Mouse (Mus musculus) thymus, postnatal 10 days (tissue): Measurements from ENCODE around the gene Hpse2.

ENCODE experiments used
- DNase-seq, 2 experiments: peaks; one replicate each; pipeline ENCODE4 v3.0.0; 2021; ENCODE audit warnings: low spot score in 2 of 2

Gene Hpse2

GRCm38 (mm10) chr19:43174812-43175211 lies 213.3 kb downstream of the Hpse2 start:
- DNase-seq, result no peak

DNA sequence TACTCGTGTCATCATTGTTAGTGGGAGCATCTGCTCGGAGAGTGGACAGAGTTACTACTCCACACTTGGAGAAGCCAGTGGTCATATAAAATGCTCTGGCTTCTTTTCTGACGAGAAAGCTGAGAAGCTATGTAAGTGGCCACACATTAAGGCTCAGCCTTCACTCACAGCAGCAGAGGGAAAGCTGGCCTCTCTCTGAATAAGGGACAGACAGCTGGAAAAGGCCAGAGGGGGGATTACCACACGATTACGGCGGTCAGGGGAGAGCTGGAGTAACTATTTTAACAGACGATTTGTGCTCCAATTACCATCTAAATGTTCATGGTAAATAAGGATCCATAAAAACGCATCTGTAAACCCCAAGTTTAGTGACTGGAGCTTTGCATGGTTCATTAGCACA lies 232.1 kb downstream of the Hpse2 start:
- DNase-seq, result no peak

DNA sequence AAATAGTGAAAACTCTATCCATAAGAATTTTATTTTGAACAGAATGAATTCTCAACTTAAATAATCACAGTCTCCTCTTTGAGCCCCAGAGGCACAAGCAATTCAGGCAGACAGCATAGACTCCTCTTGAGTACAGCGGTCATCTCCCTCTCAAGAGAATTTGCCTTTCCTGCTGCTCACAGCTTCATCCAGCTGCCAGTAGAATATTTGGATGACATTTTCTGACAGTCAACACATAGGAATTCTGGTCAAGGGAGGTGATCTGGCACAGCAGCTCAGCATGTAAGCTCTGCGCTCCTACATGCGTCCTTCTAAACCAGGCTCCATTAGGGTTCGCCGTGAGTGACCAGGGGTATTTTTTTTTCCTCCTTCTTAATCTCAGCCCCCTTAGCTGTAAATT lies 232.6 kb downstream of the Hpse2 start:
- DNase-seq, result no peak

DNA sequence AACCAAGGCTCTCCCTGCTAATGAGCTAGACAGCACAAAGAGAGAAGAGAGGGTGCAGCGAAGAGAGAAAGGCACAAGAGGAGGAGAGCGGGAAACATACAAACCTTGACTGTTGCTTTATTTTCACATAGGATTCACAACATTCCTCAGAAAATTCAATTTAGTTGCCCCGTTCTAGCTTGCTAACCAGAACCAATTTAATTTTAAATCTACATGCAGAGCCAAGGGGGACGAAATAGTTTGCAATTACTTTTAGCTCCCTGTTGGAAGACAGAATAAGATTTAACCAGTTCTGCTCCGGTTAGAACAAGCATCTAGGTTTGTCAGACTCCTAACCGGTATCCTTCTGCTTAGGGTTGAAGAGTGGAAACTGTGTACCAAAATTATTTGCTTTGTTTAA lies 240.3 kb downstream of the Hpse2 start:
- DNase-seq, result no peak

GRCm38 (mm10) chr19:43146820-43147219 lies 241.3 kb downstream of the Hpse2 start:
- DNase-seq, result no peak

DNA sequence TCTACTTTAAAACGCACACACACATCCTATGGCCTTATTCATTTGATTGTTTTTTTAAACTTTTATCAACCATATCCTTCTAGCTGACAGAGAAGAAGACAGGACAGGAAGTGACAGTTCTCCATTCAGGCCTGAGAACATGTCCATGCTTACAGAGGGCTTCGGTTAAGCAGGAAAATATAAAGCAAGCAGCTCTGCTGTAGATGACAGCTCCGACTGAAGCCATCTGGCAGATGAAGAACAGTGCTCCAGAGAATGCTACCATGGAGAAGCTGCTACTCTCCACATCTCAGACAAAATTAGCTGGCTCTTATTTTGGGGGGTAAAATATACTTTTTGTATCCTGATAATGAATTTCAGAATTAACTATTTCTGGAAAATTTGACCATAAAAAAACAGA lies 246.5 kb downstream of the Hpse2 start:
- no peak for DNase-seq

DNA sequence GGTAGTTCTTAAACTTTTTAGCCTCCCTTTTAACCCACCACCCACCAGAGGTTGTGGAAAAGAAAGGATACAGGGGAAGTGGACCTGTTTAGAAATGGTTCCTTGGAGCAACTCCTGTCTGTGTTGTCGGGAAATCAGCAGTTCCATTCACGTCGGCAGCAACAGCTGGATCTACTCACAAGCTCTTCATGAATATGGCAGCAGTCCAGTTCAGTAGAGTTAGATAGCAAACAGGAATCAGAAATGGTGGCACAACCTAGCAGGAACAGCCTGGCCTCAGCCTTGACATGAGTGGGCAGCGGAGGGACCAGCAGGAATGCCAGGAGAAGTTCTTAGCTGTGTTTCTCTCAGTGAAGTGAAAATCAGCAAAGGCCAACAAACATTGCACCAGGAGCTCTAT lies 278.4 kb downstream of the Hpse2 start:
- DNase-seq, result no peak

DNA sequence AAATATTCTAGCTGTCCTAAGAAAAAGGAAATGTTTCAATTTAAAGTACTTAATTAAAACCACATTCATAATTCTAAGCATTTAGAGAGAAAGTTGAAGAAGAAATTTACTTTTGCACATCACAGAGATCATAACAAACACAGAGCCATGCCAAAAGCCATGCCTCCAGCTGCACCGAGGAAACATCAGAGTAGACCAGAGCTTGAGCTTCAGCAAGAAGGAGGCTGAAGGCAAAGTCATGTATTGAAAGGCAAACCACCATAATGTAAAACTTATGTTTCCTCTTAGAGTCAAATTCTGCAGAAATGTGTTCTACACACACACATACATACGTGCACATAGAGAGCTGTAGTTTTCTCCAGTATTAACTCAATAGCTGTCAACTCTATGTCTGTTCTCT lies 291.2 kb downstream of the Hpse2 start:
- DNase-seq, result no peak

DNA sequence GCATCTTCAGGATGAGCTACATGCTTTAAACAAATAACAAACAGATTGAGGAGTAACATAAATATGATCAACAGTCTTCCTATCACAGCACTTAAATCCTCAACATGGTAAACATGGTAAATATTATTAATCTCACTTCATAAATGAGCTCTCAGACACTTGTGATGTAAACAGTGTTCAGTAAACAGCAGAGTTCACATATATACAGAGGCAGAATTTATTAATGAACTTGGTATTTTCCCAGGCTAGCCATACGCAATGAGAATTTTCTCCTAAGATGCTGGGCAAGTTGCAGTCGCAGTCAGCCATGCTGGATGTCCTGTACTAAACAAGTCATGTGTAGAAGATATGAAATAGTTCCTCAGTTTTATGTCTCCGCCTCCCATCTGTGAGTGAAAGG lies 300.9 kb downstream of the Hpse2 start:
- DNase-seq, result no peak

GRCm38 (mm10) chr19:43064155-43064554 lies 324.0 kb downstream of the Hpse2 start:
- no peak for DNase-seq

DNA sequence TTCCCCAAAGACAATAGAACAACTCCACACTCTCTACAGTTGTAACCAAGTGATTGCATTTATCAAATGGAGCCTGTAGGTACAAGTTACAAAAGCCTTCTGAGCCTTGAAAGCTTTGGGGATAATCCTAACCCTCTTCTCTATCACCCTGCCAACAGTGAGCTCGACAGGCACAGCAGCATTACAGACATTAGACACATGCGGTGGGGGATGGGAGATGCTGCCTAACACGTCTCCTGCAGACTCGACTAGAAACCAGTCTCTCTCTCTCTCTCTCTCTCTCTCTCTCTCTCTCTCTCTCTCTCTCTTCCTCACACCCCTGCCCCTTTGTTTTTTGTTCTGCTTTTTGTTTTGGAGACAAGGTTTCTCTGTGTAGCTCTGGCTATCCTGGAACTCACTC lies 343.6 kb downstream of the Hpse2 start:
- DNase-seq, result no peak

GRCm38 (mm10) chr19:43042721-43043120 lies 345.4 kb downstream of the Hpse2 start:
- DNase-seq, result no peak

- DNase-seq, result no peak
Observed at GRCm38 (mm10) chr19:43042211-43042610, 345.9 kb downstream of the Hpse2 start.

DNA sequence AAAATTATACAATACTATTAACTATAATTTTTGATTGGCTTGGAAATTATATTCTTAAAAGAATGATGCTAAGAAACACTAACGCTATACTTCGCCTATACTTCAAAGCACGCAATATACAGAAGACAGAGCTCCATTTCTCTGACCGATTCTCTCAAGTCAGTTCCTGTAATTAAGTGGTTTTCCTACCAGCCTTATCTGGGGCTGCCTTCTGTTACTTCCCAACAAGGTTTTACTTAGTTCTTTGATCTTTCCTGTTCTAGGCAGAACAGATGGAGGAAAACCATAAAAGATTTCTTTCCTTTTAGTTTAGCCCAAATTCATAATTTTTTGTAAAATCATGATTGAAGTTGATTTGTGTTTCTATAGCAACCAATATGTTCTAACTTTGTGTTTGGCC lies 351.8 kb downstream of the Hpse2 start:
- no peak for DNase-seq

GRCm38 (mm10) chr19:43027305-43027704 lies 360.9 kb downstream of the Hpse2 start:
- peak in 1 of 2 experiments; percentile 15 for DNase-seq

DNA sequence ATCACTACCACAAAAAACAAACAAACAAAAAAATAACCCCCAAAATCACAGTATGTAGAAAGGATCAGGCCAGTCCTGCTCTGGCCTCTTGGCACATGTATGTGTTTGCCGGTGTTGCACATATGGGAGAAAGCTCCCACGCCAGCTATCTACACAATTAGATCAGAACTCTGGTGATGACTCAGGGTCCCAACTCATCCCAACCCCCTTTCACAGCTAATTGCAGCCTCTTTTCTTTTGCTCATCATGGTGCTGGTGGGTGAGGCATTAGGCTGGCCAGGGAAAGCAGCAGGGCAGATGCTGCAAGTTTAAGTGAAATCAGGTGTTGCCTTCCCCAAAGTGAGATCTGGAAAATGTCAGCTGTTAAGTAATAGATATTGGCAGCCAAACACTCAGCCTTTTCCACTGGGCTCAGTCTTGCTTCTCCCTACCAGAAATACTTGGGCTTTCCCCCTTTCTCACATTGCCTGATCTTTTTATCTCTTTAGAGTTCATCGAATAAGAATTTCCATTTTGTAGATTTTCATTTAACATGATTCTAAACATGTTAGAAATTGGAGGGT lies 365.5 kb downstream of the Hpse2 start:
- no peak for DNase-seq

DNA sequence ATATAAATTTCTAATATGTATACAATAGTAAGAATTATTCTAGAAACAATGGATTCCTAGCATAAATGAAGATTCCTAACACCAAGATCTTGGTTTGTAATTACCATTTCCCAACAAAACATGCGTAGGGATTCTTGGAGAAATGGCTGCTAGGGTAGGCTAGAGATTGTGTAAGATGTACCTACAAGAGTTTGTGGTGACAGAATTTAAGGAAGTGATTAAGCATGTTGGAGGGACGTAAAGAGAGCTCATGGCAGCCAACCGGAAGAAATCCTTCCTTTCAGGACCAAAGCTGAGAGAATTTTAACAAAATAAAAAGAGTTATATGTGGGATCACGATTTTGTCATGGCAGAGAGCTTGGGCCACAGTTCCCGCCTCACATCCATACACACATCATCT lies 369.4 kb downstream of the Hpse2 start:
- DNase-seq, result no peak

GRCm38 (mm10) chr19:42996406-42996805 lies 391.7 kb downstream of the Hpse2 start:
- no peak for DNase-seq

DNA sequence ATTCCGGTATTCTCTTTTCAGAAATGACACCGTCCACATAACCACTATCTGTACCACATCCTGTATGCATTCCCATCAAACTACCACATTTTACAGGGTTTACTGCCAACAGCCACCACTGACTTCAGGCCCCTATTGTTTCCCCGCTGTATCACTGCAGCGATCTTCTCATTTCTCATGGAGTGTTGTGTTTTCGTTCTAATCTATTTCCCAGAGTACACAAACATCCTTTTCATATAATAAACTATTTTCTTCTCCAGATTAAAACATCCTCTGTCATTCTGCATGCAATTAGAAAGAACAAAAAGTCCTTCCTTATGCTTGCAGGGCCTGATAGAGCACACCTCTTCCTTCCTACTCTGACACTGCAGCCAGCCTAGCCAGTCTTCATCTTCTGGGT lies 399.3 kb downstream of the Hpse2 start:
- no peak for DNase-seq

DNA sequence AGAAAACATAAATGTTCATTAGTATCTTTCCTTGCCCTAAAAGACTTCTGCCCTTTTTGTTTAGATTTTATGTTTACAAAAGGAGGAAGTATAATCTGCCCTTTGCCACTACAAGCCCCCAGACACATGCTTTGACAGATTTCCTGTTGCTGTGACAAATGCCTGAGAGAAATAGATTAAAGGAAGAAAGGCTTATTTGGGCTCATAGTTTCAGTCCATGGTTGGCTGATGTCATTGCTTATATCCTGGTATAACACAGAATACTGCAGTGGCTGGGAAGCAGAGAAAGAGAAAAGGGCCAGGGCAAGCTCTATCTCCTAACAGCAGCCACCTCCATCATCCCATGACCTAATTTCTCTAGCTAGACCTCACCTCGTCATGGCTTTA lies 401.8 kb downstream of the Hpse2 start:
- DNase-seq, result no peak

GRCm38 (mm10) chr19:42985372-42986314 lies 402.5 kb downstream of the Hpse2 start:
- no peak for DNase-seq

DNA sequence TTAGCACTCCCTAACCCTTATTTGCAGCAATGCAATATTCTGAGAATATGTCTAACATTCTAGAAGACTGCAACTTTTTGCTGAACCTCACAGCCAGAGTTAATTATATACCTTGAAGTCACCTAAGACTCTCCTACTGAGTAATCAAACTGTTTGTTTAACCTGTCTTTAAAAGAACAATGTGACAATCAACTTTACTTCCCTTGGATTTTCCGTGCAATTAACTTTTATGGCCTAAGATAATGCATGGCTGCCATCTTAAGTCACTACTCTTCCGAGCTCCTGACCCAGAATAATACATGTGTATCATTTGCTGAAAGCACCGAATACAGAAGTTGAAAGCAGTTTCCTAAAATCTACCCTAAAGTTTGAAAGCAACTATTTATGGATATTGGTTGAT lies 407.6 kb downstream of the Hpse2 start:
- DNase-seq, result no peak

- no peak for DNase-seq
Observed at GRCm38 (mm10) chr19:42977938-42978337, 410.2 kb downstream of the Hpse2 start.
